Mouse (Mus musculus) brown adipose tissue, adult 24 weeks (tissue): Measurements from ENCODE around the gene Mtx1. TPM values are rescaled to one million over a fixed set of nuclear protein-coding genes. Genes with fewer than 3 reads are reported as not detected.
A peak's percentile ranks its signal among the peaks of the same experiment; 100 is the strongest.

Source experiments
- H3K27ac ChIP-seq: fragments of 200-500 bp; replicated peaks from 2 replicates; pipeline ENCODE4 v1.5.1; 2012; ENCODE audit warnings: low read depth, mild to moderate bottlenecking, low read length
- H3K4me1 ChIP-seq: fragments of 200-500 bp; 2 replicates; pipeline ENCODE4 v1.6.1; 2012; ENCODE audit warnings: low read length, mixed read lengths; ENCODE audit not compliant: control insufficient read depth, insufficient read depth, insufficient read length
- H3K4me3 ChIP-seq: fragments of 200-500 bp; 2 replicates; pipeline ENCODE4 v1.5.1; 2012; ENCODE audit warnings: low read depth, mild to moderate bottlenecking, low read length, moderate library complexity; ENCODE audit not compliant: insufficient read depth
- polyA plus RNA-seq: library from polyadenylated mRNA; stranded (reverse); fragments of >200 nt; gene quantifications from 2 replicates; pipeline ENCODE4 v1.2.4, GENCODE M21; 2012; ENCODE audit not compliant: missing spikeins, insufficient read depth, insufficient read length

Mtx1 gene
- polyA plus RNA-seq, 1 experiment = 115 TPM

DNA sequence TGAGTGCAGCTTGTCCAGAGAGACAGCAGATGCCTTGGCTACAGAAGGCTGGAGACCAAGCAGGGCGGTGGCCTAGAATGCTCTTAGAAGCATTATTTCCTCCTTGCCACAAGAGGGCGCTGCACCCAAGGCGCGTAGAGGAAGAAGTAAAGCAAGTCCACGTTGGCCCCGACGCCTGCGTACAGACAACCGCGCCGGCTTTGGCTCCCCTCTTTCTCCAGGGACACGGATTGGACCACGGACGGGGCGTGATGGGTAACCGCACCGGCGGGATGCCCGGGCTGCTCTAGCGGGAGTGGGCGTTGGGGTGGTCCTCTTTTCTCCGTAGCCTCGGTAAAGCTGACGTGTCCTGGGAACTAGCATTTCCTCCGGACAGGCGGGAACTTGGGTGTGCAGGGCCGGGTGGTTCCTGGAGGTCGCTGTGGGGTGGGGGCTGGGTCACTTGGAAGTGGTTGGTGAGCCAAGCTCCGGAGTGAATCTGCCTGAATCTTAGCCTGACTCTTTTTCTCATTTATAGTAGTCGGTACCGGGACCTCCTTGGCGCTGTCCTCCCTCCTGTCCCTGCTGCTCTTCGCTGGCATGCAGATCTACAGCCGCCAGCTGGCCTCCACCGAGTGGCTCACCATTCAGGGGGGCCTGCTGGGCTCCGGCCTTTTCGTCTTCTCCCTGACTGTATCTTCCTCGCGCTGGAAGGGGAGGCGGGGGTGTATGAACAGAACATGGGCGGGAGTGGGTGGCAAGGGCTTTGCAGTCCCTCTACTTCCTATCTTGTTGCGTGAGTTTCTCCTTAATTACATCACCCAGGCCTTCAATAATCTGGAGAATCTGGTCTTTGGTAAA, 19.6 kb upstream of the Mtx1 start, which contains the start of gene Trim46:
Trim46 (minus strand) TSS at position 49 of the 840 bp plus-strand sequence.
- peak within 1 kb of the TSS; percentile 91 for H3K27ac ChIP-seq
- no peaks in the 10 kb centered on the region for H3K4me1 ChIP-seq

DNA sequence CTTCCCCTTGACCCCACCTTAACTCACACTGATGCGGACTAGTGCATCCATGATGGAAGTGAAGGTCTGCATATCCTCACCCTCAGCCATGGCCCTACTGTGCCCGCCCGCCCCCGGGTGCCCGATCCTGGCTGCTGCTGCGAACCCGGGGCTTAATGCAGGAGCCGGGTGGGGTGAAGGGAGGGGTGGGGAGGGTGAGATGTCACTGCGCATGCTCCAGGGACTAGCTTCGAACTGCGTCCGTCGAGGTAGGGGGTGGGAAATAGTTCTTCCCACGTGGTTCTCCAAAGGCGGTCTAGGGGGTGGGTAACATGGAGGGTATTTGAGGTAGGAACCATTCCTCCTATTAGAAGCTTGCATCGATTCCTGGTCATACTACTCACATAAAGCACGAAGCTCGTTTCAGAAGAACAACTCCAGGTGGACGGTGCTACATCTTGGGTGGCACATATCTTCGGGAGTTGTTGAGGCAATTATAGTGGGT, 18.8 kb upstream of the Mtx1 start, which contains the start of gene Krtcap2:
Krtcap2 (plus strand) TSS at position 279 of the 484 bp plus-strand sequence.
- H3K27ac ChIP-seq = peak within 1 kb of the TSS; percentile 91
- H3K4me3 ChIP-seq = peak within 1 kb of the TSS; percentile 99
- no peaks in the 10 kb centered on the region for H3K4me1 ChIP-seq

More for the DNA sequence above, 19.6 kb upstream of the Mtx1 start, which contains the start of gene Trim46:
- H3K4me3 ChIP-seq = peak within 1 kb of the TSS; percentile 99

DNA sequence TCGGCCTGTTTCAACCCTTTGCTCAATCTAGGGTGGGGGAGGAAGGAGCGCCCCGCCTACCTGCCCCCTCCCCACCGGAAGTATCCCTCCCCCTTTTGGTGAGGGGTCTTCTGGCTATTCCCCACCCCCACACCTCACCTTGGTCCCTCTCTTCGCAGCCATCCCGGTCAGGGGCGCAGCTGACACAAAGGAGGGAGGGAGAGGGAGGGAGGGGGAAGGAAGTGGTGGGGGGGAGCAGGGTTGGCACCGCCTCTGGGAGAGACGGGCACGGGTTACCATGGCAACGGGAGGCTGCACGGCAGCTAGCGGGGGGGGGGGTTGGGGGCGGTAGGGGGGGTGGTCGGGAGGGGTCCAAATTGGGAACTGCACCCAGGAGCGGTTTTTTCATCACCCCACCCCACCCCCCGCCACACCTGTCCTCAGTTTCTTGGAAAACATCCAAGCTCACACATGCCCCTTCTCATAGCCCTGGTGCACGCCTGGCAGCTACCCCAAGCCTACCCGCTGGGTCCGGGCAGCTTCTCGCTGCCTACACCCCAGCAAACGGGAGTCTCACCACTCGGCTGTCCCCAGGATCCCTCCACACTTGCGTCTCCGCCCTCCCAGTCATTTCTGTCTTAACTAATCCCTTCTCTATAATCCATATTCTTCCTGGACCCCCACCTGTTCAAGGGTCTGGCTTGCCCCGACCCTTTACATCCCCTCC, 18.2 kb upstream of the Mtx1 start:
- Histone ChIP-seq H3K4me1 (no peaks in the 10 kb centered on the region), H3K4me3 (peak overlapping the region; percentile 23), H3K27ac (no peak overlapping the region)

DNA sequence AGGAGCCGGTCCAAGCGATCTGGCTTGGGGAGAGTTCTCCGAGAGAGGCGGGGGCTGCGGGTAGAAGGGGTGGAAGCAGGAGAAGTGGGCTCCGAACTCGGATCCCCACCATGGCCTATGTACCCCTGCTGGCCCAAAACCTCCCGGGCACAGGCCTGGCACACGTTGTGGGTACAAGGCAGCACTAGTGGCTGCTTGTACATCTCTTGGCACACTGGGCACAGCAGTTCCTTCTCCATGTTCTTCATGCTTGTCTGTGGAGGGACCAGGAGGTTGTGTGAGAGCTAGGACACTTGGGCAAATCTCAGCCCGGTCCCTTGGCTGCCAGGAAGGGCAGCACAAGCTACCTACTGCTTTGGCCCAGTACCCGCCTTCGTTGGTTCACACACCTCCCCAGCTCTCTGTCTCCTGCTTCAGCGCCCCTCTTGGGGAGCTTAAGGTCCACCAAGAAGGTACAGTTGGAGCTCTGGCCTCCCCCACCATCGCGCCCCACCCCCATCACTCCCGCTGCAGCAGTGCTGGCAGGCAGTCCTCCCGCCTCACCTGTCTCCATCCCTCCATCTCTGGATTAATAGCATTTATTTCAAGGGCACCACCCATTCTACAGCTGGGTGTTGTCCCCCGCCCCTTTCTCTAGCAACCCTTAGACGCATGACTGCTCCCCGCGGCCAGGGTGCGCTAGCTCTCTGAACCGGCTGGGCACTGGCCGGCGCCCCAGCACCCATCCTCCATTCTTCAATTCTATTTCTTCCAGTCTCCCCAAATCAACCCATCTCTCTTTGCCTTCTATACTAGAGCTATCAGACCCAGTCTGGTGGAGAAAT, 17.5 kb upstream of the Mtx1 start:
- Histone ChIP-seq H3K27ac (no peak overlapping the region), H3K4me3 (no peak overlapping the region), H3K4me1 (no peaks in the 10 kb centered on the region)

DNA sequence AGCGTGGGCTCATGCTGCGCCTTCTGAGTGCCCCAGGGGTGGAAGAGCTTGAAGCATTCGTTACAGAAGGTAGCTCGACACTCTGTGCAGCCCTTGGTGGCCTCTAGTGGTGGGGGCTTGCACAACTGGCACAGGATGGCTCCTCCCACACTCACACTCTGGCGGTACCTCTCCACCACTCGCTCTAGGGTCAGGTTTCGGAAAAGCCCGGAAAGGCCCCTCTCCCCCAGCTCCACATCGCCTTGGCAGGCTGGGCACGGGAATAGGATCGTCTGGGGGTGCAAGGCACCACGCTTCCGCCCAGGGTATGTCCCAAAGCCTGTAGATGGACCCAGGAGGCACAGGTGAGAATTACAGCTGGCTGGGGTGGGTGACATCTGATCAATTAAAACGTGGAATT, 16.7 kb upstream of the Mtx1 start:
- Histone ChIP-seq H3K4me3 (no peak overlapping the region), H3K4me1 (no peaks in the 10 kb centered on the region), H3K27ac (no peak overlapping the region)

DNA sequence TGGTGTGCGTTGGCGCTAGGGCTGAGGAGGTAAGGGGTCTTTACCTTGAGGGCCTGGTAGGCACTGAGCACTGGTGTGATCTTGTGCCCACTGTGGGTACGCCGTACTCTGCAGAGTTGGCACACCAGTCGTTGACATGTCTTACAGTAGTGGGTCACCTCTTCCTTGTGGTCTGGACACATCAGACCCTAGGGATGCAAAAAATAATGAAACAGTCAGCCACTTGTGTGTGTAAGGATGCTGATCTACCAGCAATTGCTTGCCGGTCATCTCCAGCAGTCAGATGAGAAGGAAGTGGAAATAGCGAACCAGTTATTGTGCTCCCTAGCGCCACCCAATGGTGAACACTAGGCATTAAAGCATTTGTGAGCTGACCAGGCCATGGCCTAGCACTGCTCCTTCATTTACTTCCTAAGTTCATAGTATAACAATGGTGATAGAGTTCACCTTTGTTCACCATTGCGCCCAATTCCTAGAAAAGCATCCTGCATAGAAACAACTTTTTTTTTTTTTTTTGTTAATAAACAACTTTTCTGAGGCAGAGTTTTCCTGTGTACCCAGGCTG, 15.5 kb upstream of the Mtx1 start:
- Histone ChIP-seq H3K27ac (no peak overlapping the region), H3K4me3 (no peak overlapping the region), H3K4me1 (no peaks in the 10 kb centered on the region)

DNA sequence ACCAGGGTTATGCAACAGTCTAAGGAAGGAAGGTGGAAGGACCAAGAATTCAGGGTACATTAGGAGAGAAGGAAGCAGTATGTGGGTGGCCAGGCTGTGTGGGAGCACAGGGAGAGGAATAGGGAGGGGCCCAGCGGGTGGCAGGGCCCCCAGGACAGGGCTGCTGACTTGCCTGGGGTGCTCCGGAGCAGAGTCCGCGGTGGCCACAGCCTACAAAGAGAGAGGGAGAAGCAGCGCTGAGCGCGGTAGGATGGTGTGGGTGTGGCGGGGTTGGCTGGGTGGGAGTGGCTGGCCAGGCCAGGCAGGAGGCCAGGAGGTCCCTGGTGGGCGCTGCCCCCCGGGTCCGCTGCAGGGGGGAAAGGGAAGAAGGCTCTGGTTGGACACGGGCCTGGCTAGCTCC, 11.6 kb upstream of the Mtx1 start:
- Histone ChIP-seq H3K27ac (no peak overlapping the region), H3K4me1 (no peaks in the 10 kb centered on the region), H3K4me3 (no peak overlapping the region)

DNA sequence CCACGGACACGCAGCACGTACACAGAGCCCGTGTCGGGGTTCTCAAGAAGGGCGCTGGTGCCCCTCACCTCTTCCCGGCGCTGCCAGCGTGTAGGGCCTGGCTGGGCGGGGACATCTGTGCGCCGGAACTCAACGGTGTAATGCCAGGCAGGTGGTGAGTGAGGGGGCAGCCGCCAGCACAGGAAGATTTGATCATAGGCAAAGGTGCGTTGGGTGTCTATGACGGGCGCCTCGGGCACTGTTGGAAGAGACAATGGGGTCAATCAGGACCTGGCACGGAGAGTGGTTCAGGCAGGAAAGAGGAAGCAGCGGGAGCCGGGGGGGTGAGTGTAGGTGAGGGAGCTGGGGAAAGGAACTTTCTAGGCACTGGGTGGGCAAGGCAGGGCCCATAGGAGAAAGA, 10.8 kb upstream of the Mtx1 start:
- H3K27ac ChIP-seq = no peak overlapping the region
- no peaks in the 10 kb centered on the region for H3K4me1 ChIP-seq
- no peak overlapping the region for H3K4me3 ChIP-seq

DNA sequence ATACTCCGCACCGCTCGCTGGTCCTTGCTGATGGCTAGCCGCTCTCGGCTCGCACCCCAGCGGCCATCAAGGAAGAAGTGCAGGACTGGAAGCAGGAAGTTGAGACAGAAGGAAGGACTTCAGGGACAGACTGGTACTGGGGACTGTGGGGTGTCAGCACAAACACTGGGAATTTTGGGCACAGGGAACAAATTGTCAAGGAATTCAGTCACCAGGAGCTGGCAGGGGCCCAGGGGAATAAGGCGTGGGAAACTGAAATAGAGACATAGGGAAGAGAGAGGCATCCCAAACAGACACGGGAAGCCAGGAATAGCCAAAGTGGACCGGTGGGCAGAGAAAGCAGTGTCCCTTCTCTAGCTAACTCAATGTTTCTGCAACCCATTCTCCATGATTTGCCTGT, 9.6 kb upstream of the Mtx1 start:
- no peak overlapping the region for H3K27ac ChIP-seq
- H3K4me3 ChIP-seq = no peak overlapping the region
- no peaks in the 10 kb centered on the region for H3K4me1 ChIP-seq

DNA sequence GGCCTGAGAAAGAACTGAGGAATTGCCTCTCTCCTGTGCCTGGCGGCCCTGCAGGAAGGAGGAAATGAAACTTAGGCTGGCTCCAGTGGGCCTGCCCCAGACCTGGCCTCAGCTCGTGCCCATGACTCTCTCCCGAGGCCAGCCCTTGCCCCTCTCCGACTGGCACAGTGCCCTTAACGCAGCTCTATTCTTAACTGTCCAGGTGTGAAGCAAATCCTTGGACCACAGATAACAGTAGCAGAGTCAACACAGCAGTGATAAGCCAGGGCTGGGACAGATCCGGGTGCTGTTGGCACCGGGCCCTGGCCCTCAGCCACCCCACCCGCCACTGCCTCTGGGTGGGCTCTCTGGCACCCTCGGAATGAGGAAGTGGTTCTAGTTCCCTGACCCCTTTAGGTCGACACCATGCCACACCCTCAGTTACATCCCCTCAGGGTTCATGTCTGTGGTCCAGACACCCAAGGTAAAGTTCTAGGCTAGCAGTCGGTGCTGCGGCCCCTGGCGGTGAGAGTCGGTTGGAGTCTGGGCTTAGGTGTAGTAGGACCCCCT, 6.7 kb upstream of the Mtx1 start:
- H3K4me1 ChIP-seq = no peaks in the 10 kb centered on the region
- H3K27ac ChIP-seq = no peak overlapping the region
- no peak overlapping the region for H3K4me3 ChIP-seq

DNA sequence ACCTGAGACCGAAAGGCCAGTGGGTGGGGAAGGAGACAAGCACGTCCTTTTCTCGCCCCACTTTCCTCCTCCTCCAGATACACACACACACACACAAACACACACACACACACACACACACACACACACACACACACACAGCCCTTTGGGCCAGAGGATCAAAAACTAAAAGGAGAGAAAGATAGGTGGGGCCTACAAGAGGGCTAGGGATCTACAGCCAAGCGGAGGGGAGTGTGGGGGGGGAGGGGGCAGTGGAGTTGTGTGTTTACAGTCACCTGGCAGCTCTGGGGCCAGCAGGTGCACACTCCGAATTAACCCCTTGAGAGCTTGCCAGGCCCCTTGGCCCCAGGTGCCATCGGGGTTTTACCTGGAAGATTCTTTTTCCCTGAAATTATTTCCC, 5.7 kb upstream of the Mtx1 start:
- no peak overlapping the region for H3K4me3 ChIP-seq
- H3K27ac ChIP-seq = no peak overlapping the region
- H3K4me1 ChIP-seq = 0 out of 2 replicates have a peak, but pooled peaks cover under 1% of the 10 kb centered on the region

DNA sequence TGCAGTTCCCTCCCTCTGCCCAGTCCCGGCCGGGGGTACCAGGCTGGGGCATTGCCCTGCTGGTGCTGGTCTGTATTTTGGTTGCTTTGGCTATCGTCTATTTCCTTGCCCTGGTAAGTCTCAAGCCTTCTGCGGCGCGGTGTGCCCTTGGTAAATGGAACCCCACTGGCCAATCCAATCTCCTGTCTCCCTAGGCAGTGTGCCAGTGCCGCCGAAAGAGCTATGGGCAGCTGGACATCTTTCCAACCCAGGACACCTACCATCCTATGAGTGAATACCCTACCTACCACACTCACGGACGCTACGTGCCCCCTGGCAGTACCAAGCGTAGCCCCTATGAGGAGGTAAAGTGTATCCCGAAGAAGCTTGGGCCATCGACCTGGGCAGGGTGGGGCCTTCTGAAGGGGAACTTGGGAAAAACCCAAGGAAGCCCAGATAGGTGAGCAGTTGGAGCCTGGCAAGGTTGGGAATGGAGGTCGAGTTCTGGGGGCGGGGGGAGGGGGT, 4.9 kb upstream of the Mtx1 start:
- Histone ChIP-seq H3K4me1 (0 out of 2 replicates have a peak, but pooled peaks cover 3% of the 10 kb centered on the region), H3K27ac (no peak overlapping the region), H3K4me3 (no peak overlapping the region)

DNA sequence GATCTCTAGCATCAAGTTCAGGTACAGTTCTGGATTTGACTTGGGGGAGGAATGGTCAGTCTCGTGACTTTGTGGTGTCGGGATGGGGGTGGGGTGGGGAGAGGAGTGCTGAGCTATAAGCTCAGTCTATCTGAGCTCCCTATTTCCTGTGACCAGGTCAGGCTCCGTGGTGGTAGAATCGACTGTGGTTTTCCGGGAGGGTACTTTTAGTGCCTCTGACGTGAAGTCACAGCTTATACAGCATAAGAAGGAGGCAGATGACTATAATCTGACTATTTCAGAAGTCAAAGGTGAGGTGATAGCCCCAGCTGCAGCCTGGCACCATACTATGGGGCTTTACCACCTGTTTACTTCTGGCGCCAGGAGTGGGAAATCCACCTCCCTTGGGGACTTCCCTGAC, 4.5 kb upstream of the Mtx1 start:
- 0 out of 2 replicates have a peak, but pooled peaks cover 3% of the 10 kb centered on the region for H3K4me1 ChIP-seq
- H3K27ac ChIP-seq = no peak overlapping the region
- H3K4me3 ChIP-seq = no peak overlapping the region

DNA sequence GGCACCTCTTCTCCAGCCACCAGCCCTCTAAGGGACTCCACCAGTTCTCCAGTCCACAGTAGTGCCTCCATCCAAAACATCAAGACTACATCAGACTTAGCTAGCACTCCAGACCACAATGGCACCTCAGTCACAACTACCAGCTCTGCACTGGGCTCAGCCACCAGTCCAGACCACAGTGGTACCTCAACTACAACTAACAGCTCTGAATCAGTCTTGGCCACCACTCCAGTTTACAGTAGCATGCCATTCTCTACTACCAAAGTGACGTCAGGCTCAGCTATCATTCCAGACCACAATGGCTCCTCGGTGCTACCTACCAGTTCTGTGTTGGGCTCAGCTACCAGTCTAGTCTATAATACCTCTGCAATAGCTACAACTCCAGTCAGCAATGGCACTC, 3.7 kb upstream of the Mtx1 start:
- H3K27ac ChIP-seq = no peak overlapping the region
- 0 out of 2 replicates have a peak, but pooled peaks cover 3% of the 10 kb centered on the region for H3K4me1 ChIP-seq
- no peak overlapping the region for H3K4me3 ChIP-seq
